Mouse (Mus musculus): ENCODE measurements around the gene Pigc. TPM values are rescaled to one million over a fixed set of nuclear protein-coding genes. Genes with fewer than 3 reads are reported as not detected.

The Pigc gene
- polyA plus RNA-seq, 1 experiment from 2014 or later = 36.0 TPM

GRCm38 (mm10) chr1:161980626-161981298, 11.8 kb downstream of the Pigc start:
- H3K27ac ChIP-seq (replicated peaks; ENCODE audit: low read depth, low read length) = no peak overlapping the region
- no peak for ATAC-seq (ENCODE audit: low FRiP score, low TSS enrichment)
- WGBS = 90% methylated on average over 9 of the region's 9 CpGs
- no peak overlapping the region for H3K4me3 ChIP-seq (replicated peaks; ENCODE audit: low read depth, low read length)
- H3K27me3 ChIP-seq (ENCODE audit: control insufficient read depth, insufficient read depth, low read length) = no peaks in the 10 kb centered on the region
- H3K36me3 ChIP-seq (ENCODE audit: control insufficient read depth, insufficient read depth, low read length) = no peaks in the 10 kb centered on the region
- no peak for DNase-seq
- H3K4me2 ChIP-seq (ENCODE audit: low read length) = no peak overlapping the region
- H3K9me3 ChIP-seq (ENCODE audit: control insufficient read depth, low read length) = no peaks in the 10 kb centered on the region
- H3K9ac ChIP-seq (replicated peaks; ENCODE audit: low read length) = no peak overlapping the region
- no peaks in the 10 kb centered on the region for H3K4me1 ChIP-seq (ENCODE audit: control insufficient read depth, insufficient read depth, low read length)

DNA sequence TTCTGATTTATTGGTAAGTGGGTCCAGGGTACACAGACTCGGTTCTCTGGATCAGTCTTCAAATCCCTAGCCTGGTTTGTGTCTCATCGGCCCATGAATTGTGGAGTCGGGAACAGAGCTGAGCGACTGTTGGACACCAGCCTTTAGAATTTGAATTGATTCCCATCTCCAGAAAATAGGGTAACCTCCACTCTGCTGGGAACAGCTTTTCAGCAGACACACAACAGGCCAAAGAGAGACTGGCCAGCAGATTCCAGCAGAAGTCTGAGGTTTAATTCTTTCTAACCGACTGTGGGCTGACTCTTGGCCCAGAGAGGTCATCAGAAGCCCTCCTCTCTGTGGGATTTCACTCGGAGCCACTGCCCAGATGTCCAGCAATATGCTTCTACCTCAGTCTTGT, 14.5 kb downstream of the Pigc start:
- Histone ChIP-seq H3K27ac (replicated peaks; ENCODE audit: low read depth, low read length) (no peak overlapping the region), H3K9ac (replicated peaks; ENCODE audit: low read length) (no peak overlapping the region), H3K27me3 (ENCODE audit: control insufficient read depth, insufficient read depth, low read length) (no peaks in the 10 kb centered on the region), H3K9me3 (ENCODE audit: control insufficient read depth, low read length) (no peaks in the 10 kb centered on the region), H3K4me1 (ENCODE audit: control insufficient read depth, insufficient read depth, low read length) (no peaks in the 10 kb centered on the region), H3K4me3 (replicated peaks; ENCODE audit: low read depth, low read length) (no peak overlapping the region), H3K4me2 (ENCODE audit: low read length) (no peak overlapping the region), H3K36me3 (ENCODE audit: control insufficient read depth, insufficient read depth, low read length) (no peaks in the 10 kb centered on the region)
- DNase-seq (no peak), ATAC-seq (ENCODE audit: low FRiP score, low TSS enrichment) (no peak)
- 72% methylated on average over 6 of the region's 6 CpGs for WGBS

GRCm38 (mm10) chr1:161983979-161984566, 15.1 kb downstream of the Pigc start:
- H3K9me3 ChIP-seq (ENCODE audit: control insufficient read depth, low read length) = no peaks in the 10 kb centered on the region
- ATAC-seq (ENCODE audit: low FRiP score, low TSS enrichment) (no peak), DNase-seq (no peak)
- no peak overlapping the region for H3K4me3 ChIP-seq (replicated peaks; ENCODE audit: low read depth, low read length)
- no peaks in the 10 kb centered on the region for H3K36me3 ChIP-seq (ENCODE audit: control insufficient read depth, insufficient read depth, low read length)
- H3K4me1 ChIP-seq (ENCODE audit: control insufficient read depth, insufficient read depth, low read length) = no peaks in the 10 kb centered on the region
- H3K4me2 ChIP-seq (ENCODE audit: low read length) = no peak overlapping the region
- H3K27ac ChIP-seq (replicated peaks; ENCODE audit: low read depth, low read length) = no peak overlapping the region
- WGBS = 41% methylated on average over 4 of the region's 4 CpGs
- H3K9ac ChIP-seq (replicated peaks; ENCODE audit: low read length) = no peak overlapping the region
- no peaks in the 10 kb centered on the region for H3K27me3 ChIP-seq (ENCODE audit: control insufficient read depth, insufficient read depth, low read length)

- Histone ChIP-seq H3K4me1 (ENCODE audit: control insufficient read depth, insufficient read depth, low read length) (no peaks in the 10 kb centered on the region), H3K4me3 (replicated peaks; ENCODE audit: low read depth, low read length) (no peak overlapping the region), H3K27ac (replicated peaks; ENCODE audit: low read depth, low read length) (no peak overlapping the region), H3K9ac (replicated peaks; ENCODE audit: low read length) (no peak overlapping the region), H3K9me3 (ENCODE audit: control insufficient read depth, low read length) (no peaks in the 10 kb centered on the region), H3K27me3 (ENCODE audit: control insufficient read depth, insufficient read depth, low read length) (no peaks in the 10 kb centered on the region), H3K4me2 (ENCODE audit: low read length) (no peak overlapping the region), H3K36me3 (ENCODE audit: control insufficient read depth, insufficient read depth, low read length) (no peaks in the 10 kb centered on the region)
- ATAC-seq (ENCODE audit: low FRiP score, low TSS enrichment) = no peak
- DNase-seq = peak; percentile 41
- 71% methylated on average over 10 of the region's 10 CpGs for WGBS
Observed at GRCm38 (mm10) chr1:161990684-161991578, 21.9 kb downstream of the Pigc start.

DNA sequence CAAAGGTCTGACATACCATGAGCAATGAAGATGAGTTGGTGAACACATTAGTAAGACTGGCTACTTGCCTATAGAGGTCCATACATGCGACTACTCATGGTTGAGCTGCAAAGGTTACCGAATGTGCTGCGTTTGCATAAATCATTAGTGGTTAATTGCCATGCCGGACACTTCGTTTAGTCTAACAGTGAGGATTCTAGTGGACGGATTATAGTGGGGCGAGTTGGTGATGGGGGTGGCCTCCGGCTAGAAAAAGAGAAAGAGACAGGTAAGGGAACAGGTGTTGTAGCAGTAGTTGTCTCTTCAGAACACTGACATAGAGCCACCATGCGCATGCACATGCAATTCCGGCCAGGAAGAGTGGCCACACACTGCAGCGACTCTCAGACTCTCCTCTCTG, 22.9 kb downstream of the Pigc start:
- H3K27ac ChIP-seq (replicated peaks; ENCODE audit: low read depth, low read length) = no peak overlapping the region
- H3K4me1 ChIP-seq (ENCODE audit: control insufficient read depth, insufficient read depth, low read length) = no peaks in the 10 kb centered on the region
- H3K9ac ChIP-seq (replicated peaks; ENCODE audit: low read length) = no peak overlapping the region
- no peak for DNase-seq
- H3K4me3 ChIP-seq (replicated peaks; ENCODE audit: low read depth, low read length) = no peak overlapping the region
- H3K27me3 ChIP-seq (ENCODE audit: control insufficient read depth, insufficient read depth, low read length) = no peaks in the 10 kb centered on the region
- H3K9me3 ChIP-seq (ENCODE audit: control insufficient read depth, low read length) = no peaks in the 10 kb centered on the region
- no peaks in the 10 kb centered on the region for H3K36me3 ChIP-seq (ENCODE audit: control insufficient read depth, insufficient read depth, low read length)
- 95% methylated on average over 11 of the region's 11 CpGs for WGBS
- no peak for ATAC-seq (ENCODE audit: low FRiP score, low TSS enrichment)
- H3K4me2 ChIP-seq (ENCODE audit: low read length) = no peak overlapping the region

DNA sequence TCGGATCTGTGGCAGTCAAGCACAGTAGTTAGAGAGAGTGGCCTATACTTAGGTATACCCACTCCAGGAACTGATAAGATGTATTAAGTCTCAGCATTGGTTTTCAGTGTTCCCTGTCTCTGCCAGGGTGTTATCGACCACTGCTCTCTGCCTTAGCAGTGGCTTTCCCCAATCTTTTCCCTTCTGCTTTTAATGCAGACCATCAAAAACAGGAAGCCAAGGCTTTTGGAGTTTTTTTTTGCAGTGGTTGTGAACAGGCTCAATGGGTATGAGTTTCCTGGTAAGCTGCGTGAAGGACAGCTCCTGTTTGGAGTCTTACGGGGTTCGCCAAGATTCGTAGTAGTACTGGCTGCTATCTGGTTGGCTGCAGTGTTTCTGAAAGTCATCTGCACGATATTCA, 23.4 kb downstream of the Pigc start:
- no peak for DNase-seq
- H3K4me1 ChIP-seq (ENCODE audit: control insufficient read depth, insufficient read depth, low read length) = no peaks in the 10 kb centered on the region
- no peaks in the 10 kb centered on the region for H3K9me3 ChIP-seq (ENCODE audit: control insufficient read depth, low read length)
- H3K36me3 ChIP-seq (ENCODE audit: control insufficient read depth, insufficient read depth, low read length) = no peaks in the 10 kb centered on the region
- no peaks in the 10 kb centered on the region for H3K27me3 ChIP-seq (ENCODE audit: control insufficient read depth, insufficient read depth, low read length)
- ATAC-seq (ENCODE audit: low FRiP score, low TSS enrichment) = no peak
- H3K4me3 ChIP-seq (replicated peaks; ENCODE audit: low read depth, low read length) = no peak overlapping the region
- no peak overlapping the region for H3K9ac ChIP-seq (replicated peaks; ENCODE audit: low read length)
- WGBS = 95% methylated on average over 7 of the region's 7 CpGs
- H3K4me2 ChIP-seq (ENCODE audit: low read length) = no peak overlapping the region
- H3K27ac ChIP-seq (replicated peaks; ENCODE audit: low read depth, low read length) = no peak overlapping the region

- H3K4me1 ChIP-seq (ENCODE audit: control insufficient read depth, insufficient read depth, low read length) = no peaks in the 10 kb centered on the region
- WGBS = 76% methylated on average over 4 of the region's 4 CpGs
- no peak overlapping the region for H3K27ac ChIP-seq (replicated peaks; ENCODE audit: low read depth, low read length)
- H3K27me3 ChIP-seq (ENCODE audit: control insufficient read depth, insufficient read depth, low read length) = no peaks in the 10 kb centered on the region
- H3K36me3 ChIP-seq (ENCODE audit: control insufficient read depth, insufficient read depth, low read length) = 0 out of 2 replicates have a peak, but pooled peaks cover 3% of the 10 kb centered on the region
- no peak overlapping the region for H3K4me2 ChIP-seq (ENCODE audit: low read length)
- H3K4me3 ChIP-seq (replicated peaks; ENCODE audit: low read depth, low read length) = no peak overlapping the region
- no peak for ATAC-seq (ENCODE audit: low FRiP score, low TSS enrichment)
- DNase-seq = no peak
- H3K9ac ChIP-seq (replicated peaks; ENCODE audit: low read length) = no peak overlapping the region
- H3K9me3 ChIP-seq (ENCODE audit: control insufficient read depth, low read length) = no peaks in the 10 kb centered on the region
Observed at GRCm38 (mm10) chr1:161998781-161999180, 29.8 kb downstream of the Pigc start.

DNA sequence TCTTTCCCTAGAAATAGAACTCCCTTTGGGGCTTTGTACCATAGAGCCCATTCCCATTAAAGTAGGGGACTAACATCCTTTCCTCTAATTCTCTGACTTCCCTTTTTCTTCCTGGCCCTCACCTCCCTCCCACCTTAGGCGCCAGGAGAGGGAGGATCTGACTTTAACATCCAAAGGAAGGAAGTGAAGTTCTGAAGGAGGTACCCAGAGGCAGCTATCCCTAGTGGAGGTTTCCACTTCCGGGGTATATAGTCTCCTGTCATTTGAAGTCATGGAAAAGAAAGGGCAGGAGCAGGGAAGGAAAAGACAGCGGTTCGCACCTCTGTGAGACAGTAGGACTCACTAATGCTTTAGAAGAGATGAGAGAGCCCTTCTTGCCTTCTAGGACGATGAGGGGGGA, 30.4 kb downstream of the Pigc start:
- Histone ChIP-seq H3K27ac (replicated peaks; ENCODE audit: low read depth, low read length) (no peak overlapping the region; the same call in 1 of the 2 replicates), H3K36me3 (ENCODE audit: control insufficient read depth, insufficient read depth, low read length) (0 out of 2 replicates have a peak, but pooled peaks cover 3% of the 10 kb centered on the region), H3K9me3 (ENCODE audit: control insufficient read depth, low read length) (no peaks in the 10 kb centered on the region), H3K27me3 (ENCODE audit: control insufficient read depth, insufficient read depth, low read length) (no peaks in the 10 kb centered on the region), H3K4me2 (ENCODE audit: low read length) (no peak overlapping the region), H3K9ac (replicated peaks; ENCODE audit: low read length) (no peak overlapping the region), H3K4me3 (replicated peaks; ENCODE audit: low read depth, low read length) (no peak overlapping the region), H3K4me1 (ENCODE audit: control insufficient read depth, insufficient read depth, low read length) (0 out of 2 replicates have a peak, but pooled peaks cover 4% of the 10 kb centered on the region)
- ATAC-seq (ENCODE audit: low FRiP score, low TSS enrichment) (no peak), DNase-seq (no peak)
- 46% methylated on average over 5 of the region's 5 CpGs for WGBS

Measured in midbrain, embryonic 14.5 days (tissue).